Mouse (Mus musculus): ENCODE measurements around the gene Prickle2.

Prickle2 gene

GRCm38 (mm10) chr6:92481690-92481956 lies 224.3 kb downstream of the Prickle2 start:
- in situ Hi-C loops (cut with MboI; ENCODE audit: low pct_unique_long_range_greater_than_20kb in 1 of 2, low sequenced_read_pairs in 2 of 2, unreplicated experiment in 1 of 2): no loop called here

- in situ Hi-C loops (cut with MboI; ENCODE audit: low pct_unique_long_range_greater_than_20kb in 1 of 2, low sequenced_read_pairs in 2 of 2, unreplicated experiment in 1 of 2): no loop called here
Observed at GRCm38 (mm10) chr6:92480941-92481689, 224.8 kb downstream of the Prickle2 start.

DNA sequence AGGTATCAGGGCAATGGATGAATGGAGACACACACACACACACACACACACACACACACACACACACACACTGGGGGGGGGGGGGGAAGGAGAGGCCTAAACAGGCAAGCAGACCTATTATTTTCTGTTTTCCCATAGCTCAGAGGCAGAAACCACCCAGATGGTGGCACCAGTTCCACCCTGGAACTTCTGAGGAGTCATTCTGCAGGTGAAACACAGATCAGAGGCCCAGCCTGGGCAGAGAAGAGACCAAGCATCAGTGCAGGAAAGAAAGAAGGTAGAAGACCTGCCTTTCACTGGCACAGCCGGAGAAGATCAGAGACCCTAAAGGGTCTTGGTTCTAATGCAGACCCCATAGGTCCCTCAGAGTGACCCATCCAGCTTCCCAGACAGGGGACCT lies 227.3 kb downstream of the Prickle2 start:
- in situ Hi-C loops (cut with MboI; ENCODE audit: low pct_unique_long_range_greater_than_20kb in 1 of 2, low sequenced_read_pairs in 2 of 2, unreplicated experiment in 1 of 2): no loop called here

DNA sequence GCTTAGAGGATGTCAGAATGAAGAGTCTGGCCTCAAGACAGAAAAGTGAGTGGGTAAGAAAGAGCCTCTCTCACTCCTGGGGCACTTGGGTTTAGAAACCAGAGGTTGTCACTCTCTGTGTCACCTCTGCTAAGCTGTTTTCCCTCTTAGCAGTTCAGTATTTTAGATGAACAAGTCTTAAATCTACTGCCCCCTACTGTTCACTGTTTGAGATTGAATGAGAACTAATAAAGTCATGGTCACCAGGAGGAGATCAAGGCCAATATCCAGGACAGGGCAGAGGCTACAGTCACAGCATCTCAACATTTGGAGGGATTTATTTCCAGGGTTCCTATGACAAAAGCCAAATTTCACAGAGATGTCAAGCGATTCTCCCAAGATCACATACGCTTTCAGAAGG lies 228.3 kb downstream of the Prickle2 start:
- in situ Hi-C loops (cut with MboI; ENCODE audit: low pct_unique_long_range_greater_than_20kb in 1 of 2, low sequenced_read_pairs in 2 of 2, unreplicated experiment in 1 of 2): no loop called here

DNA sequence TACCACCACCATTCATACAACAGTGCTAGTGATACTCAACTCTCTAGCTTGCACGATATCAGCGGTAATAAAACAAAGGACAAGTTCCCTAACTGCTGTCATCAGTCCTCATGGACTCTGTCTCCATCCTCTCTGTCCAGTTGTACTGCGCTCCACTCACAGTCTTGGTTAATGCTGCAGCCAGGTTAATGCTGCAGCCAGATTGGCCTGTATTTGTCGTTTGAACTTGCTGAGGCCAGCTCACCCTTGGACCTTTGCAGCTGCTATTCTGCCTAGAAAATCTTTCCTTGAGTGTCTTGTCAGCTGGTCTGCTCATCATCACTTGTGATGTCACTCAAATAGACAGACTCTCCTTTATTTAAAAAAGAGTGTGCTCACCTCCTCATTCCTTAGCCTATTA lies 236.5 kb downstream of the Prickle2 start:
- in situ Hi-C loops (cut with MboI; ENCODE audit: low pct_unique_long_range_greater_than_20kb in 1 of 2, low sequenced_read_pairs in 2 of 2, unreplicated experiment in 1 of 2): no loop called here

- in situ Hi-C loops (cut with MboI; ENCODE audit: low pct_unique_long_range_greater_than_20kb in 1 of 2, low sequenced_read_pairs in 2 of 2, unreplicated experiment in 1 of 2): no loop called here
Observed at GRCm38 (mm10) chr6:92468892-92469291, 237.1 kb downstream of the Prickle2 start.

DNA sequence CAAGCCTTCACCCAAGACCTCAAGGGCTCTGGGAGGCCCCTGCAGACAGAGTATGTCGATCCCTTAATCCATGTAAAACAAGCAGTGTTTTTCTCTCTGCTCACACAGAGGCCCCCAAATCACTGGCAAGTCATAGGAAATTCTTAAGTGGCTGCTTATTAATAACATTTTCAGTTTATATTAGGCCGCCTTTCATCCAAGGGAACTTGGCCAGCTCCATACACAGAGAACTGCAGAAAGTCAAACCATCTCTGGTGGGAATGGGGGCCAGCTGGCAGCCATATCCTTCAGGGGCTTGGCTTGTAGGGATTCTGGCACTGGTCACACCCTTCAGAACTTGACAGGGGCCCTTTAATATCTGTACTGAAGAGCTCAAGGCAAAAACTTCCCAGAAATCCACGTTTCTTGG lies 237.6 kb downstream of the Prickle2 start:
- in situ Hi-C loops (cut with MboI; ENCODE audit: low pct_unique_long_range_greater_than_20kb in 1 of 2, low sequenced_read_pairs in 2 of 2, unreplicated experiment in 1 of 2): no loop called here

DNA sequence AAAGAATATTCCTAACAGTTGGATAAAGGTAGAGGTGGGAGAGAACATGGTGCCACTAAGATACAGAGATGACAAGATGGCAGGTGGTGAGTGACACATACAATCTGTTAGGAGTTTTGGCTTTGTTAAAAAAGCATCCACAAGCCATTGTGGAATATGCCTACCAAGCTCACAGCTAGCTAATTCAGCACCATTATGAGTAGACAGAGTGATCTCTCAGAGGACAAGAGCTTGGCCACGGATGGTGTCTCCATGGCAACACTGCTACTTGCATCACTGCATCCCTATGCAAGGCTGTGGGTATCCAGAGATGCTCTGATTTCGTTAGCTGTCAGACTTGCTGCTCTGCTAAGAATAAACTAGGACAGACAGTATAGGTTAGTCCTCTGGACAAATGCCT lies 238.6 kb downstream of the Prickle2 start:
- in situ Hi-C loops (cut with MboI; ENCODE audit: low pct_unique_long_range_greater_than_20kb in 1 of 2, low sequenced_read_pairs in 2 of 2, unreplicated experiment in 1 of 2): no loop called here

DNA sequence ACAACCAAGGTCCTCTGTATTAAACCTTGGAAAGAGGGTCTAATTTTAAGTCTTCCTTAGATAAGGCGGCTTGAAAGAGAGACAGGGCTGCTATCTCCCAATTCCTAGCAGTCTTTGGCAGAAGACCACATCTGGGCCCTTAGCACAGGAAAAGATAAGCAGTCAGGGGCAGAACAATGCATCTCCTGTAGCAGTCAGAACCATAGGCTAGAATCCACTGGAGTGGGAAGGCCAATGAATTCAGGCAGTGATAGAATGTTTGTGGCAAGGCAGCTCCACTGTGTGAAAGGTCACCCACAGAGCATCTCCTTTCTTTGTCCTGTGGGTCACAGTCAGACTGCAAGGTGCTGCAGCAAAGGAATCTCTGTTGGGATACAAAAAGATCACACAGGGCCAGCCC lies 240.3 kb downstream of the Prickle2 start:
- in situ Hi-C loops (cut with MboI; ENCODE audit: low pct_unique_long_range_greater_than_20kb in 1 of 2, low sequenced_read_pairs in 2 of 2, unreplicated experiment in 1 of 2): no loop called here

DNA sequence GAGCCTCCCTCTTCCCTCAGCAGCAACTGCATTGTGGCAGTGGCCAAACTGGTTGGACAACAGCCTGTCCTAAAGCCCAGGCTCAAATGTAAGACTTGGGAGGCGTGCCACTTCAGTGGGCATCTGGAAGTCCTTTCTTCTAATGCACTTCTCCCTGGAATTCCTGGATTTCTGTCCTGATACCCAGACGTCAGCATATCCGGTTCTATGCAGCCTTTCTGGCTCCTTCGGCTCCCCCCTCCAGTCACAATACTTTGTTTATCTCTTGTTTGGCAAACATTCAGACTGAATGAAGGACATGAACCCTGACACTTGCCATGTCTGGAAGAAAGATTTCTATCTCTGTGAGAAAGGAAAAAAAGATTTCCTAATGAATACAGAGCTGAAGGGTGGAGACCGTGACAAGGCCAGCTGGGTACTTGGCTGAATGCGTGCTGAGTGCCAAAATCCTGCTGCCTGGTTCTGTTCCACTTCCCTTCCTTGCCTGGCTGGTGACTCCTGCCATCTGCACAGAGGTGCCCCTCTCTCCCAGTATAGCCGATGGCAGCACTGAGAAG lies 241.1 kb downstream of the Prickle2 start:
- in situ Hi-C loops (cut with MboI; ENCODE audit: low pct_unique_long_range_greater_than_20kb in 1 of 2, low sequenced_read_pairs in 2 of 2, unreplicated experiment in 1 of 2): no loop called here

GRCm38 (mm10) chr6:92463768-92464167 lies 242.2 kb downstream of the Prickle2 start:
- in situ Hi-C loops (cut with MboI; ENCODE audit: low pct_unique_long_range_greater_than_20kb in 1 of 2, low sequenced_read_pairs in 2 of 2, unreplicated experiment in 1 of 2): no loop called here

- in situ Hi-C loops (cut with MboI; ENCODE audit: low pct_unique_long_range_greater_than_20kb in 1 of 2, low sequenced_read_pairs in 2 of 2, unreplicated experiment in 1 of 2): no loop called here
Observed at GRCm38 (mm10) chr6:92460750-92461149, 245.2 kb downstream of the Prickle2 start.

DNA sequence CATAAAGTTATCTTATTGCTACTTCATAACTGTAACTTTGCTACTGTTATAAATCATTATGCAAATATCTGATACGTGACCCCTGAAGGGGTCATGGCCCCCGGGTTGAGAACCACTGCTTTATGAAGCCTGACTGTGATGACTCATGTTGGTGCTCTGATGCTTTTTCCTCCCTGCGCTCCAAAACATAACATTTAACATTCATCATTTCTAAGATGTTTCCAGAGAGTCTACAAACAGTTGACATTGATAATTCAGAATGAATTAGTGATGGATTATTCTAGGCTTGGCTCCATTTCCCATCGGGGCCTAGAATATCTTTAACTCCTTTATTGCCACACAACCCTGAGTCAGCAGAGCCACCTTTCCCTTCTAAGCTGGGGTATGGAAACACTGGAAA lies 247.9 kb downstream of the Prickle2 start:
- in situ Hi-C loops (cut with MboI; ENCODE audit: low pct_unique_long_range_greater_than_20kb in 1 of 2, low sequenced_read_pairs in 2 of 2, unreplicated experiment in 1 of 2): no loop called here

- in situ Hi-C loops (cut with MboI; ENCODE audit: low pct_unique_long_range_greater_than_20kb in 1 of 2, low sequenced_read_pairs in 2 of 2, unreplicated experiment in 1 of 2): no loop called here
Observed at GRCm38 (mm10) chr6:92451421-92451820, 254.5 kb downstream of the Prickle2 start.

GRCm38 (mm10) chr6:92449956-92450355 lies 256.0 kb downstream of the Prickle2 start:
- in situ Hi-C loops (cut with MboI; ENCODE audit: low pct_unique_long_range_greater_than_20kb in 1 of 2, low sequenced_read_pairs in 2 of 2, unreplicated experiment in 1 of 2): no loop called here

DNA sequence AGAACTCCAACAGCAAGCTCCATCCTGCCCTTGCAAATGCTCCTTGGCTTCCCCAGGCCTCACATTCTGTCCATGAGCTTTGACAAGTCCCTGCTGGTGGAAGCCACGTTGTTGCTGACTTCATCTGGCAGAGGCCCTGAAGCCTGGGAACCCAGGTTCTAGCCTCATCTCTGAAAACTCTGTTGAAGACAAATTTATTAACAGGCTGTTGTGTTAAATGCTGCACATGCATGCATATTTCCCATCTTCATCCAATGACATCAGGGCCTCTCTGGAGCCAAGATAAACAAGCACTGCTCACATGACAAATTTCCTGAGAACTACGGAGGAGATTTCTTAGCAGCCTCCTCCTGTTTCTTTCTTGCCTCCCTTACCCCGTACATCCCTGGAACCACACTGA lies 259.3 kb downstream of the Prickle2 start:
- in situ Hi-C loops (cut with MboI; ENCODE audit: low pct_unique_long_range_greater_than_20kb in 1 of 2, low sequenced_read_pairs in 2 of 2, unreplicated experiment in 1 of 2): no loop called here

- in situ Hi-C loops (cut with MboI; ENCODE audit: low pct_unique_long_range_greater_than_20kb in 1 of 2, low sequenced_read_pairs in 2 of 2, unreplicated experiment in 1 of 2): no loop called here
Observed at GRCm38 (mm10) chr6:92441205-92441604, 264.8 kb downstream of the Prickle2 start.

- in situ Hi-C loops (cut with MboI; ENCODE audit: low pct_unique_long_range_greater_than_20kb in 1 of 2, low sequenced_read_pairs in 2 of 2, unreplicated experiment in 1 of 2): no loop called here
Observed at GRCm38 (mm10) chr6:92440251-92440650, 265.7 kb downstream of the Prickle2 start.

DNA sequence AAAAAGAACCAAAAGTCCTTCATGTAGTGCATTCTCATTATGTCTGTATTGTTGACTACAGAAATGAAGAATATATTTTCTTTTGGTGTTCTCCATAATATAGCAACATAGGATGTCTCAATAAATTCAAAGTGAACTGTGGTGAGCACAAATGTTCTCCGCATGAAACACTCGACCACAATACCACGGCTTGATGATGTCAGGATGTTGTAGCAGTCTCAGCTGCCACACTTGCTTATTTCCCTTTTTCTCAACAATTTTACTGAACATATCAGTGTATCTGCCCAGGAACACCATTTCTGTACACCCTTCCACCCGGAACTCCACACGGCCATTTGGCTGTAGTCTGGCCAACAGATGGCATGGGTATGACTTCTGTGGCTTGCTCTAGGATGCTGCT lies 273.8 kb downstream of the Prickle2 start:
- in situ Hi-C loops (cut with MboI; ENCODE audit: low pct_unique_long_range_greater_than_20kb in 1 of 2, low sequenced_read_pairs in 2 of 2, unreplicated experiment in 1 of 2): no loop called here

DNA sequence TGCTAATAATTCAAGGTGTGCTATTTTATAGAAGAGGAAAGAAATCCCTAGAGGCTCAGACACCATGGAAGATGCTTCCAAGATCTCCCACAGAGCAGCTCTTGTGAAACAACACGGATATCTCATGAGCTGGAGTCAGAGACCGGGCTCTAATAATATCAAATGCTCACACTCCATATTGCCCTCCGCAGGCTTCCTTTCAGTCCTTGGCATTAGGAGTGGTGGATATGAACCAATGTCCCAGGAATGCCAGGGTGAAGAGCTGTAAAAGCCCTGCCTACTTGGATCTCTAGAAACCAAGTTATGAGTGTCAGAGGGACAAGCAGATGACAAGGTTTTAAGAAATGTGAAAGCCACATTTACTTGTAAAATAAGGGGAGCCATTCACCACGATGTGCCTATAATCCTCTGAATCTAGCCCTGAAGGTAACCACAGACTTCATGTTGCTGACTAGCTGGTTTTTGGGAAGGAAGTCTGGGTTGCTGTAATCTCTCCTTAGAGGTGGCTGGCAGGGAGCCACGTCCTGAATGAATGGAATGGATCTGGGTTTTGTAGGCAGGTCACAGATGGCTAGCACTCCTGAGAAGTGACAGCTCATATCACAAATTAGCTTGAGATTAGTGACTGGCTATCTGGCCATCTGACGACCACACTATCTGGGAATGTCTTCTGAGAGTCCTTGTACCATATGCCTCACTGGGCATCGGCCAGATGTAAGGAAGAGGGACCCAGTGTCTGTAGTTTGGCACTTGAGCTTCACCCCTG lies 278.4 kb downstream of the Prickle2 start:
- in situ Hi-C loops (cut with MboI; ENCODE audit: low pct_unique_long_range_greater_than_20kb in 1 of 2, low sequenced_read_pairs in 2 of 2, unreplicated experiment in 1 of 2): no loop called here
